Mouse (Mus musculus) adrenal gland, adult 2 months (tissue): ENCODE measurements at regions not wholly inside any gene's neighbourhood (a gene's known extent, or its start where the extent isn't known, plus 50 kb on each side); places are given as distances from the start of the nearest gene placed in this dataset.
"Not testable (repeated sequence)": the region's sequence is repeated elsewhere in the genome, so short reads cannot be mapped to it uniquely, and the experiment has no call there.

Experiments
- DNase-seq: peaks from one replicate; pipeline ENCODE4 v3.0.0; 2021

DNA sequence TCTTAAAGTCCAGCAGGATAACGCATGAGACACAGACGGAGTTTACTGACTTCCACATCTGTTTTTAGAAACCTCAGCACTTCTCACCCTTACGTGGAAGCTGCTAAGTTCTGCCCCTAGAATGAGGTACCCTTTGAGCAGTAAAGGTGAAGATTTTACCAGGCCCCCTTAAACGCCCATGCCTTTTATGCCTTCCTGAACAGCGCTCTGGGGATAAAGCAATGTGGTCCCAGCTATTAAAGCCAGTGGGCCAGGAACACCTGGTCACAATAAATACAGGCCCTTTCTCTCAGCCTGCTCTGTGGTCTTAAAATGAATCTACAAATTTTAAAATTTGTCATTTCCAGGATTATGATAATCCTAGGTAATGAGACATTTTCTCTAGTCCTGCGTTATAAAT lies 57.9 kb downstream of the Llph start:
- DNase-seq: no peak

DNA sequence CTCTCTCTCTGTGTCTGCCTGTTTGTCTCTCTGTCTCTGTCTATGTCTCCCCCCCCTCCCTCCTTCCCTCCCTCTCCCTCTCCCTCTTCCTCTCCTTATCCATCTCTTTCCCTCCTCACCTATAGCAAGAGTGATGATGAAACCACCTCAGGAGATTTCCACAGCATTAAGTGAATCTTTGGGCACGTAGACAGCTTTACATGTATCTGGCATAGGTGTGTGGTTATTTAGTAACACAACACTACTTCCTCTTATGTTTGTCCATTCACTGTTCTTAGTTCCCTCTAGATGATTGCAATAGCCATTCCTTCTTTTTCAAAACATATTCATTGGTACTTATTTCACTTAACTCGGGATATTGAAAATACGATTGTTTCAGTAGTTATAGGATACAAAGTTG lies 65.0 kb downstream of the Llph start:
- no peak for DNase-seq

DNA sequence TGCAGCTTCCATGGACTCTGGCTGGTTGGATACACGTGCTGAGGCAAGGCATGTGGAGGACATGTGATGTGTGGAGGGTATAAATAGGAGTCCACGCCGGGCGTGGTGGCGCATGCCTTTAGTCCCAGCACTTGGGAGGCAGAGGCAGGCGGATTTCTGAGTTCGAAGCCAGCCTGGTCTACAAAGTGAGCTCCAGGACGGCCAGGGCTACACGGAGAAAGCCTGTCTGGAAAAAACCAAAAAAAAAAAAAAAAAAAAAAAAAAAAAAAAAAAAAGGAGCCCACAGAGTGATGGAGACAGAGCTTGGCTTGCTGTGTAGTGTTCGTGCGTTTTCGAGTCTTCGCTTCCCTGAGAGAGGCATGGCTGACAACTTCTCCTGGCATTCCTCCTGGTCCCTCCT lies 66.5 kb downstream of the Llph start:
- not testable (repeated sequence) for DNase-seq

DNA sequence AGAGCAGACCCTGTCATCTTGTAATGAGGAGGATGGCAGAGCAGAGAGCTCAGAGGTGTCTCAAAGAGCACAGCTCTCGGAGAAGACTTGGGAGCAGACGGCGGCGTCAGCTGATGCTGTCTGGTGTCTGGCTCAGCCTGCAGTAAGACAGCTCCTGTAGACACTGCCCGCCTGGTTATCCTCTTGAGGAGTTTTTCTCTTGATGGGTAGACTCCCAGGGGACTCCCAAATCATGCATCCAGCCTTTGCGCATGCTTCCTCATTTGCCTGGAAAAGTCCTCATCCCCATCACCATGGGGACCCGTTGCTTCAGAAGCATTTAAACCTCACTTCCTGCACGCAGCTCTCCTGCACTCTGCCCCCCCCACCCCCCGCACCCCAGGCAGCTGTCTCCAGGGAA lies 67.6 kb downstream of the Llph start:
- DNase-seq: no peak

DNA sequence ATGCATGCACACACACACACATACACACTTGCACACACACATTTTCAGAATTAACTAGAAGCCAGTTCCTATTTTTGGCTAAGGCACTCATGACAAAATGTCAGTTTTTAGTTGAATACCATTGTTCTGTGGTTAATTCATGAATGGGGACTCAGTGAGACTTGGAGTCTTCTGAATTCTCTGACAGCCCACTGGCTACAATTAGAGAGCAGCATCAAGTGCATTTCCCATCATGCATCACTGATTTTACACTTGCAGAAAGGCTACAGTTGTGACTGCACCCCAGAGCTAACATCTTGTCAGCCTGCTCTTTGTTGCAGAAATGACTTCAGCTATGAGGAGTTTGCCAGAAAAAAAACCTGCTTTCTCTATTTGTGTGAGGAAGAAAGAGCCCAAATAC lies 70.4 kb downstream of the Llph start:
- DNase-seq: no peak

DNA sequence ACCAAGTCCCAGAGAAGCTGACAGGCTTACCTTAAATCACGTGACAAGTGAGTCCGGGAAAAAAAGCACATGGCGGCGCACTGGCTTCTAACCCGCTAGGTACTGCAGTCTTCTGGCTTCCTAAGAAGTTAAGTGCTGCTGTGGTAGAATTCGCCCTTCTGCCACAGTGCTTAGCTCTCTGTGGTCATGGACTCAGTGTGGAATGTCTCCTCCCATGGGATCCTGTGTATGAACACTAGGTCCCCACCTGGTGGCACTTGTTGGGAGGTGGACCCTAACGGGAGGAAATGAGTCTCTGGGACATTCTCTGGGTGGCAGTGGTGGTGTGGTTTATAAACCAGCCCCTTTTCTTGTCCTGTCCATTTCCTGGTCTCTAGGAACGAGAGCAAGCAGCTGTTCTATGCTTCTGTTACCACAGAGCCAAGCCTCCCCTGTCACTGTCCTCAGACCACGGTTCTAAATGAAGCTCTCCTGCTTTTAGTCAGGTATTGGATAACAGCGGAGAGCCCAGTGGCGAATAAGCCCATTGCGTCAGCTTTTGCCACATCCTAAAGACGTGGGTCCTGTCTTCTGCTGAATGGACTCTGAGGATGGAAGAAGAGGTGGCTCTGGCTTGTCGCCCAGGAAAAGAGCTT lies 71.5 kb downstream of the Llph start:
- no peak for DNase-seq

DNA sequence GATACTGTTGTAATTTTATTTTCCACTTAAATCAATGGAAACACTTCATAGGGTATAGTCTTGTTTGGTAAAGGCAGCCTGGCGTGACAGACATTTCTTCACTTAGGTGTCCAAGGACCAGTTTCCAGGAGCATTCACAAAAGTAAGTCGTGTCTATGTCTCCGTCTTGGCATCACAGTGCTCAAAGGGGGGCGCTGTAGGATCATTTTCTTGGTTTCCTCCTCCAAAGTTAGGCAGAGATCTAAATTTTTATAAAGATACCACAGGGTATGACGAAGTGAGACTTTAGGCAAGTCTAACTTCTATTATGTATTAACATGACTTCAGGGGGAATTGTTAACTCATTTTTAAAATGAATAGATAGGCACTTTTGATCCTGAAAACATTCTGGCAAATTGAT lies 79.1 kb downstream of the Llph start:
- DNase-seq: peak; percentile 71

DNA sequence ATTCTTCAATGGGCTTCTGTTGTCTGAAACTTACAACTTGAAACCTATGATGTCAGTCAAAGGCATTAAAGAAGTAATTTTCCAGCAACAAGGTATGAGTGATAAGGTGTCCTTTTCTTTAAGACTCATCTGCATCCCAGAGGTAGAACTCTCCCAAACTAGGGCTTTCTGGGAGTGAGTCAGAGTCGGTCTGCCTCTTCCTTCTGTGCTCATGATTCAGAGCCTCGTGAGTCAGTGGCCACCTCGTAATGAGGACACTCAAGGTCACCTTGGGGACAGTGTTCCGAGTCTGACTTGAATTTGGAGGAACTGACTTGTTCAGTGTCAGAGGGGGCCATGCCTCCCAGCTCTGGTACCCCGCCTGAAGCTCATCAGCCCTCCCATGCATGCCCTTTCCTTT lies 81.8 kb downstream of the Llph start:
- peak; percentile 86 for DNase-seq
